Mouse (Mus musculus): ENCODE measurements around the gene Pbx1. TPM values are rescaled to one million over a fixed set of nuclear protein-coding genes. Genes with fewer than 3 reads are reported as not detected.
"Not testable (repeated sequence)": the region's sequence is repeated elsewhere in the genome, so short reads cannot be mapped to it uniquely, and the experiment has no call there.

The Pbx1 gene
- 39.3 and 40.0 TPM in 2 replicates for polyA plus RNA-seq (2012; rRNA removed)

DNA sequence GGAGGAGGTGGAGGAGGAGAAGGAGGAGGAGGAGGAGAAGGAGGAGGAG lies at the start of gene Pbx1:
Gene Pbx1 (minus strand): TSS at position 39 of the 49 bp plus-strand sequence.
- DNase-seq (ENCODE audit: low read depth), result not testable (repeated sequence)

- DNase-seq (ENCODE audit: low read depth), result no peak
These were observed 47.6 kb upstream of the Pbx1 start for GRCm38 (mm10) chr1:168479626-168480025.

- no peak for DNase-seq (ENCODE audit: low read depth)
These were observed 46.8 kb upstream of the Pbx1 start for GRCm38 (mm10) chr1:168478829-168479228.

GRCm38 (mm10) chr1:168476917-168477316 lies 44.8 kb upstream of the Pbx1 start:
- no peak for DNase-seq (ENCODE audit: low read depth)

- DNase-seq (ENCODE audit: low read depth), result no peak
These were observed 44.3 kb upstream of the Pbx1 start for GRCm38 (mm10) chr1:168476216-168476897.

- DNase-seq (ENCODE audit: low read depth), result no peak
These were observed 43.6 kb upstream of the Pbx1 start for GRCm38 (mm10) chr1:168475579-168476208.

- no peak for DNase-seq (ENCODE audit: low read depth)
These were observed 41.4 kb upstream of the Pbx1 start for GRCm38 (mm10) chr1:168473255-168474069.

- DNase-seq (ENCODE audit: low read depth), result no peak
These were observed 40.6 kb upstream of the Pbx1 start for GRCm38 (mm10) chr1:168472545-168473254.

DNA sequence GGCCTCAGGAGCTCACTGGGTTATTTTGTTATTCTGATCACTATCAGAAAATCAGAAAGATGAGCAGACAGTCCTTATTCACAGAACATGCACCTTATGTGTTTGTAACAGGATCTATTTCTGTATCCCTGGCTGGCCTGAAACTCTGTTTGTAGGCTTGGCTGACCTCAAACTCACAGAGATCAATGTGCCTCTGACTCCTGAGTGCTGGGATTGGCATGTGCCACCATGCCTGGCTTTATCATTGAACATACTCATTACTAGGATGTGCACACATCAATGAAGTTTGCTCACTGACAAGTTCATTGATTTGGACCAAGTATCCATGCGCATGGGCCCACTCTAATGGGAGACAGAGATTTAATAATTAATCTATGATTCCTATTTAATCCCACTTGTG lies 27.4 kb upstream of the Pbx1 start:
- DNase-seq (ENCODE audit: low read depth), result no peak

- DNase-seq (ENCODE audit: low read depth), result no peak
These were observed 25.2 kb upstream of the Pbx1 start for GRCm38 (mm10) chr1:168457191-168457747.

DNA sequence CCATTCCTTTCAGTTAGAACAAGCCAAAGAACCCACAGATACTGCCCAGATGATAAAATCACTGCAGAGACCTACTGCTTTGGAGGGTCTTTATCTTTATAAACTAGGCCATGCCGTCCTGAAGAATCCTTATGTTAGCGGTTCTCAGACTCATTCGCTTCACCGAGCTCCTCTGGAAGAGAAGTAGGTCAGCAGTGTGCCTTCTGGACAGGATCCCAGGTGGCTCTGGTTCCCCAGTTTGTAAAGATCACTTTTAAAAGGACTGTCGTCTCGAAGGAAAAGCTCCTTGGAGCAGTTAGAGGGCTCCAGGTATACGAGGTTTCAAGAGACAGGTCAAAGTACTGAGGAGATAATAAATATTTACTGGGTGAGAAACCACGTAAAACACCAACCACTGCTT lies 23.1 kb upstream of the Pbx1 start:
- DNase-seq (ENCODE audit: low read depth), result no peak

DNA sequence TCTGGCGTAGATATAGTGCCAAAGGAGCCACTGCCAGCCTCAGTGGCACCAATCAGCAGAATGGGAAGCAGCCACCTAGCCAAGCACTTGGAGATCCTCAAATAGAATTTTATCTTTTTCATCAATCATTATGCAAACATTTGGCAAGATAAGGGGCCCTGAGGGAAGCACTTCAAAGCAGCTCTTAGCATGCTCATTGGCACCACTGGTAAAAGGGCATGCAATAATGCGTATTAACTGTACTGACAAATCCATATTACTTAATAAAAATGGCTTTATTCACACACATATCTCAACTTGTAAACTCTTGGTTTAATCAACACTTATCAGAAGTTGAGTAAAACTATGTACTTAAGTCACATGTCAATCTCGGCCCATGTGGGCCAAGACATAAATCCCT lies 1.6 kb upstream of the Pbx1 start:
- DNase-seq (ENCODE audit: low read depth), result peak; percentile 75

GRCm38 (mm10) chr1:168432281-168432725 lies 233 bp upstream of the Pbx1 start:
- peak; percentile 93 for DNase-seq (ENCODE audit: low read depth)

GRCm38 (mm10) chr1:168431711-168432231 lies 299 bp downstream of the Pbx1 start:
- DNase-seq (ENCODE audit: low read depth), result no peak

GRCm38 (mm10) chr1:168430868-168431710 lies 981 bp downstream of the Pbx1 start:
- DNase-seq (ENCODE audit: low read depth), result no peak

DNA sequence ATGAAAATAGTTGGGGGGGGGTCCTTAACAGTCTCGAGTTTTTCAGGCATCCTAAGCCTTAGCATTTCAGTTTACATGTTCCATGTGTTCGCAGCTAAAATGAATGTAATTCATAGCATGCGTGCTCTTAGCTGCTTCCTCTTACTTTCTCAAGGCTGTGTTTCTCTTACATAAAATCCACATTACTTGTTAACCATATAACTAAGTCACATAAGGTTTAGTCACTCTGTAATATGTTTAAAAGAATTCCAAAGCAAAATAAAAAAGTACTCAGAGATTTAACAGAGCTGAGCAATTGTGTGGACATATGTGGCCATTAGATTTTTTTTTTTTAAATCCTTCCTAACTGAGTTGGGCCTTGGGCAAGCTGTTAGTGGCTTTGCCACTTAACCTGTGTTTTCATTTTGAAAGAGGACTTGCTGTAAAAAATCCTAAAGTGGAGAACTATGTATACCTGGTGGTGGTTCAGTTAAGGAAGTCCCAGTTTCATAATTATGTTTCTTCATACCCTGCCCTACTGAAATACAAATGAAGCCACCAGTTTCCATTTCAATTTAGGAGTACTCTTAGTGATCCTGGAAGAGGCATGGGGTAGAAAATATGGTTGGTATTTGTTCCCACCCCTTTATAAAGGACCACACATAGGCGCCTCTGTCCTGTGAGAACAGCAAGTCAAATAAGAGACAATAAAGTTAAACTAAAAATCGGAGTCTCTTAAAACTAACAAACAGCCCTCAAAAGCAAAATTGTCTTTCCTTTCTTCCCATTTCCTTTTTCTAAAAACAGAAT lies 2.0 kb downstream of the Pbx1 start:
- no peak for DNase-seq (ENCODE audit: low read depth)

DNA sequence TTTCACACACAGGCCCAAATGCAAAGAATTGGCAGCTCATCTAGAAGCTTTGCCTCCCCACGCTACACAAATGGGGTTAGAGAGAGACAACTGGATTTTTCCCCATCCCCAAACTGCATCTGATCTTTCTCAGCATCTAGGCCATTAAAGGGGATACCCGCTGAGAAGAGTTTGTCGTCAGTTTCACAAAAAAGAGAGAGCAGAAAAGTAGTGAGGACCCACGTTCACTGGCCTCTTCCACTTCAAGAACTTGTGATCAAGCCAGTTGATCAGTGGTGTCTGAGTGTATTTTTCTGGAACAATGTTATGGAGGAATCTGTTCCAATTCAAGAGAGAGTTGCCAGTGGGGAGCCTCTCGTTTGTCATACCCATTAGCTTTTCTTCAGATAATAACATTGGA lies 2.7 kb downstream of the Pbx1 start:
- no peak for DNase-seq (ENCODE audit: low read depth)

GRCm38 (mm10) chr1:168428255-168428654 lies 3.8 kb downstream of the Pbx1 start:
- DNase-seq (ENCODE audit: low read depth), result no peak

- no peak for DNase-seq (ENCODE audit: low read depth)
These were observed 4.5 kb downstream of the Pbx1 start for GRCm38 (mm10) chr1:168427596-168427995.

DNA sequence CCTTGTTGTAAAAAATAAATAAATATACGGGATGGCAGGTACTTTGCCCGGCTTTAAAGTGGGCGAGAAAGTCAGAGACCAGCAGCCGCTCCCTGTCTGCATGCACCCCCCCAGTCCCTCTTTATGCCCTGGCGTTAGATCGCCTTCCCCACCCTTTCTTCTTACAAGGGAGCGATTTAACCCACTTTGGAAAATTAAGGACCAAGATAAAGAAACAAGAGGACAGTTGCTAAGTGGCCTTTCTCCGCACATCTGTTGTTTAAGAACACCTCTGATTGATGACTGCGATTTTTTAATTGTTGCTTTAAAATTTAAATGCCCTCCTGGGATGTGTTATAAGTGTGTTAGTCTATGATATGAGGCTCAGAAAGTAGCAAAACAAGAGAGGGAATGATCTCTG lies 5.2 kb downstream of the Pbx1 start:
- no peak for DNase-seq (ENCODE audit: low read depth)
